Mouse (Mus musculus): ENCODE results near the gene Tbc1d2b. TPM values are rescaled to one million over a fixed set of nuclear protein-coding genes. Genes with fewer than 3 reads are reported as not detected.

Gene Tbc1d2b
- polyA plus RNA-seq (2014; fragmentation: Nextera tagmentation; extraction: Ambion mirVana): 4.1 and 6.9 TPM in 2 replicates

- no peaks in the 10 kb centered on the region for H3K9me3 ChIP-seq (ENCODE audit: control insufficient read depth, low read length)
- H3K4me2 ChIP-seq (ENCODE audit: low read length): peak within 1 kb of the TSS; percentile 87
- under 1% methylated on average over 62 of the region's 74 CpGs for WGBS
- H3K4me3 ChIP-seq (replicated peaks; ENCODE audit: low read depth, low read length): peak within 1 kb of the TSS; percentile 77
- H3K27me3 ChIP-seq (ENCODE audit: control insufficient read depth, insufficient read depth, low read length): no peaks in the 10 kb centered on the region; the same call in 1 of the 2 replicates
- ATAC-seq (ENCODE audit: low FRiP score, low TSS enrichment) (peak; percentile 90), DNase-seq (peak; percentile 87)
- H3K4me1 ChIP-seq (ENCODE audit: control insufficient read depth, insufficient read depth, low read length): peaks cover 11% of the 10 kb centered on the region
- H3K36me3 ChIP-seq (ENCODE audit: control insufficient read depth, insufficient read depth, low read length): no peaks in the 10 kb centered on the region
- peak within 1 kb of the TSS; percentile 78 for H3K9ac ChIP-seq (replicated peaks; ENCODE audit: low read length)
- peak within 1 kb of the TSS; percentile 26; the same call in 1 of the 2 replicates for H3K27ac ChIP-seq (replicated peaks; ENCODE audit: low read depth, low read length)
These were observed at the start of gene Tbc1d2b for GRCm38 (mm10) chr9:90270193-90270943. TSS of gene Tbc1d2b (minus strand) at chr9:90270804.

- Histone ChIP-seq H3K4me3 (replicated peaks; ENCODE audit: low read depth, low read length) (no peak overlapping the region), H3K36me3 (ENCODE audit: control insufficient read depth, insufficient read depth, low read length) (no peaks in the 10 kb centered on the region), H3K9ac (replicated peaks; ENCODE audit: low read length) (no peak overlapping the region), H3K27me3 (ENCODE audit: control insufficient read depth, insufficient read depth, low read length) (no peaks in the 10 kb centered on the region), H3K9me3 (ENCODE audit: control insufficient read depth, low read length) (no peaks in the 10 kb centered on the region), H3K4me2 (ENCODE audit: low read length) (no peak overlapping the region), H3K27ac (replicated peaks; ENCODE audit: low read depth, low read length) (no peak overlapping the region), H3K4me1 (ENCODE audit: control insufficient read depth, insufficient read depth, low read length) (no peaks in the 10 kb centered on the region)
- 69% methylated on average over 5 of the region's 5 CpGs for WGBS
- ATAC-seq (ENCODE audit: low FRiP score, low TSS enrichment) (0 out of 2 replicates have a peak, but pooled peaks have one; percentile 46), DNase-seq (peak; percentile 73)
These were observed 45.7 kb upstream of the Tbc1d2b start for GRCm38 (mm10) chr9:90316300-90316699.

- WGBS: 90% methylated on average over 11 of the region's 11 CpGs
- H3K9me3 ChIP-seq (ENCODE audit: control insufficient read depth, low read length): no peaks in the 10 kb centered on the region
- H3K4me1 ChIP-seq (ENCODE audit: control insufficient read depth, insufficient read depth, low read length): no peaks in the 10 kb centered on the region
- no peaks in the 10 kb centered on the region for H3K36me3 ChIP-seq (ENCODE audit: control insufficient read depth, insufficient read depth, low read length)
- H3K27ac ChIP-seq (replicated peaks; ENCODE audit: low read depth, low read length): no peak overlapping the region
- no peak overlapping the region for H3K9ac ChIP-seq (replicated peaks; ENCODE audit: low read length)
- no peaks in the 10 kb centered on the region for H3K27me3 ChIP-seq (ENCODE audit: control insufficient read depth, insufficient read depth, low read length)
- ATAC-seq (ENCODE audit: low FRiP score, low TSS enrichment) (no peak), DNase-seq (no peak)
- no peak overlapping the region for H3K4me2 ChIP-seq (ENCODE audit: low read length)
- H3K4me3 ChIP-seq (replicated peaks; ENCODE audit: low read depth, low read length): no peak overlapping the region
These were observed 45.1 kb upstream of the Tbc1d2b start for GRCm38 (mm10) chr9:90315662-90316061.

GRCm38 (mm10) chr9:90304254-90304653 is 33.6 kb upstream of the Tbc1d2b start:
- ATAC-seq (ENCODE audit: low FRiP score, low TSS enrichment) (no peak), DNase-seq (no peak)
- no peak overlapping the region for H3K4me2 ChIP-seq (ENCODE audit: low read length)
- H3K9ac ChIP-seq (replicated peaks; ENCODE audit: low read length): no peak overlapping the region
- H3K27ac ChIP-seq (replicated peaks; ENCODE audit: low read depth, low read length): no peak overlapping the region
- no peaks in the 10 kb centered on the region for H3K4me1 ChIP-seq (ENCODE audit: control insufficient read depth, insufficient read depth, low read length)
- H3K4me3 ChIP-seq (replicated peaks; ENCODE audit: low read depth, low read length): no peak overlapping the region
- H3K9me3 ChIP-seq (ENCODE audit: control insufficient read depth, low read length): no peaks in the 10 kb centered on the region
- WGBS: 94% methylated on average over 2 of the region's 2 CpGs
- H3K36me3 ChIP-seq (ENCODE audit: control insufficient read depth, insufficient read depth, low read length): no peaks in the 10 kb centered on the region
- H3K27me3 ChIP-seq (ENCODE audit: control insufficient read depth, insufficient read depth, low read length): no peaks in the 10 kb centered on the region

GRCm38 (mm10) chr9:90303101-90303835 is 32.7 kb upstream of the Tbc1d2b start:
- 75% methylated on average over 2 of the region's 2 CpGs for WGBS
- H3K27ac ChIP-seq (replicated peaks; ENCODE audit: low read depth, low read length): no peak overlapping the region
- no peak overlapping the region for H3K4me2 ChIP-seq (ENCODE audit: low read length)
- no peak overlapping the region for H3K9ac ChIP-seq (replicated peaks; ENCODE audit: low read length)
- H3K4me1 ChIP-seq (ENCODE audit: control insufficient read depth, insufficient read depth, low read length): no peaks in the 10 kb centered on the region
- H3K9me3 ChIP-seq (ENCODE audit: control insufficient read depth, low read length): no peaks in the 10 kb centered on the region
- no peak for ATAC-seq (ENCODE audit: low FRiP score, low TSS enrichment)
- no peak for DNase-seq
- no peak overlapping the region for H3K4me3 ChIP-seq (replicated peaks; ENCODE audit: low read depth, low read length)
- H3K27me3 ChIP-seq (ENCODE audit: control insufficient read depth, insufficient read depth, low read length): no peaks in the 10 kb centered on the region
- H3K36me3 ChIP-seq (ENCODE audit: control insufficient read depth, insufficient read depth, low read length): no peaks in the 10 kb centered on the region

GRCm38 (mm10) chr9:90302670-90303069 is 32.1 kb upstream of the Tbc1d2b start:
- Histone ChIP-seq H3K27ac (replicated peaks; ENCODE audit: low read depth, low read length) (no peak overlapping the region), H3K36me3 (ENCODE audit: control insufficient read depth, insufficient read depth, low read length) (no peaks in the 10 kb centered on the region), H3K27me3 (ENCODE audit: control insufficient read depth, insufficient read depth, low read length) (no peaks in the 10 kb centered on the region), H3K4me2 (ENCODE audit: low read length) (no peak overlapping the region), H3K4me3 (replicated peaks; ENCODE audit: low read depth, low read length) (no peak overlapping the region), H3K9ac (replicated peaks; ENCODE audit: low read length) (no peak overlapping the region), H3K9me3 (ENCODE audit: control insufficient read depth, low read length) (no peaks in the 10 kb centered on the region), H3K4me1 (ENCODE audit: control insufficient read depth, insufficient read depth, low read length) (no peaks in the 10 kb centered on the region)
- 80% methylated on average over 4 of the region's 4 CpGs for WGBS
- DNase-seq: no peak
- no peak for ATAC-seq (ENCODE audit: low FRiP score, low TSS enrichment)

GRCm38 (mm10) chr9:90301081-90301688 is 30.6 kb upstream of the Tbc1d2b start:
- H3K4me2 ChIP-seq (ENCODE audit: low read length): no peak overlapping the region
- no peaks in the 10 kb centered on the region for H3K4me1 ChIP-seq (ENCODE audit: control insufficient read depth, insufficient read depth, low read length)
- H3K27me3 ChIP-seq (ENCODE audit: control insufficient read depth, insufficient read depth, low read length): no peaks in the 10 kb centered on the region
- 87% methylated on average over 4 of the region's 4 CpGs for WGBS
- no peak overlapping the region for H3K27ac ChIP-seq (replicated peaks; ENCODE audit: low read depth, low read length)
- H3K9ac ChIP-seq (replicated peaks; ENCODE audit: low read length): no peak overlapping the region
- no peak for DNase-seq
- H3K4me3 ChIP-seq (replicated peaks; ENCODE audit: low read depth, low read length): no peak overlapping the region
- ATAC-seq (ENCODE audit: low FRiP score, low TSS enrichment): no peak
- H3K36me3 ChIP-seq (ENCODE audit: control insufficient read depth, insufficient read depth, low read length): no peaks in the 10 kb centered on the region
- H3K9me3 ChIP-seq (ENCODE audit: control insufficient read depth, low read length): no peaks in the 10 kb centered on the region

GRCm38 (mm10) chr9:90297637-90298036 is 27.0 kb upstream of the Tbc1d2b start:
- no peaks in the 10 kb centered on the region for H3K36me3 ChIP-seq (ENCODE audit: control insufficient read depth, insufficient read depth, low read length)
- no peaks in the 10 kb centered on the region for H3K27me3 ChIP-seq (ENCODE audit: control insufficient read depth, insufficient read depth, low read length)
- H3K4me3 ChIP-seq (replicated peaks; ENCODE audit: low read depth, low read length): no peak overlapping the region
- 68% methylated on average over 1 of the region's 1 CpGs for WGBS
- no peak overlapping the region for H3K27ac ChIP-seq (replicated peaks; ENCODE audit: low read depth, low read length)
- H3K4me2 ChIP-seq (ENCODE audit: low read length): no peak overlapping the region
- no peak overlapping the region for H3K9ac ChIP-seq (replicated peaks; ENCODE audit: low read length)
- no peaks in the 10 kb centered on the region for H3K9me3 ChIP-seq (ENCODE audit: control insufficient read depth, low read length)
- no peak for ATAC-seq (ENCODE audit: low FRiP score, low TSS enrichment)
- no peaks in the 10 kb centered on the region for H3K4me1 ChIP-seq (ENCODE audit: control insufficient read depth, insufficient read depth, low read length)
- no peak for DNase-seq
